Mouse (Mus musculus): ENCODE measurements around the gene Psmc3ip.
"Not testable (repeated sequence)": the region's sequence is repeated elsewhere in the genome, so short reads cannot be mapped to it uniquely, and the experiment has no call there.

Psmc3ip gene

GRCm38 (mm10) chr11:101095314-101096024 lies at the start of gene Psmc3ip:
Psmc3ip (minus strand) TSS chr11:101095436.
- in situ Hi-C loops (cut with MboI; ENCODE audit: low pct_unique_long_range_greater_than_20kb in 1 of 2, low sequenced_read_pairs in 2 of 2, unreplicated experiment in 1 of 2) = no loop called here

GRCm38 (mm10) chr11:101143338-101144225 lies 48.3 kb upstream of the Psmc3ip start:
- in situ Hi-C loops (cut with MboI; ENCODE audit: low pct_unique_long_range_greater_than_20kb in 1 of 2, low sequenced_read_pairs in 2 of 2, unreplicated experiment in 1 of 2) = no loop called here

GRCm38 (mm10) chr11:101142215-101142967 lies 47.2 kb upstream of the Psmc3ip start:
- in situ Hi-C loops (cut with MboI; ENCODE audit: low pct_unique_long_range_greater_than_20kb in 1 of 2, low sequenced_read_pairs in 2 of 2, unreplicated experiment in 1 of 2) = no loop called here

GRCm38 (mm10) chr11:101141088-101141487 lies 45.9 kb upstream of the Psmc3ip start:
- in situ Hi-C loops (cut with MboI; ENCODE audit: low pct_unique_long_range_greater_than_20kb in 1 of 2, low sequenced_read_pairs in 2 of 2, unreplicated experiment in 1 of 2) = no loop called here

GRCm38 (mm10) chr11:101140164-101140819 lies 45.1 kb upstream of the Psmc3ip start:
- in situ Hi-C loops (cut with MboI; ENCODE audit: low pct_unique_long_range_greater_than_20kb in 1 of 2, low sequenced_read_pairs in 2 of 2, unreplicated experiment in 1 of 2) = no loop called here

GRCm38 (mm10) chr11:101138536-101139181 lies 43.4 kb upstream of the Psmc3ip start:
- in situ Hi-C loops (cut with MboI; ENCODE audit: low pct_unique_long_range_greater_than_20kb in 1 of 2, low sequenced_read_pairs in 2 of 2, unreplicated experiment in 1 of 2) = loop anchor here (5.0 to 10.0 kb wide), 2 partner anchors 39 to 46 kb away; partner anchors contain the start of gene Ccr10 (in 1 of the 2)

GRCm38 (mm10) chr11:101137000-101137399 lies 41.8 kb upstream of the Psmc3ip start:
- in situ Hi-C loops (cut with MboI; ENCODE audit: low pct_unique_long_range_greater_than_20kb in 1 of 2, low sequenced_read_pairs in 2 of 2, unreplicated experiment in 1 of 2) = loop anchor here (5.0 to 10.0 kb wide), 2 partner anchors 40 to 48 kb away; partner anchors contain the start of gene Ccr10 (in 1 of the 2)

GRCm38 (mm10) chr11:101134217-101134865 lies 39.1 kb upstream of the Psmc3ip start:
- in situ Hi-C loops (cut with MboI; ENCODE audit: low pct_unique_long_range_greater_than_20kb in 1 of 2, low sequenced_read_pairs in 2 of 2, unreplicated experiment in 1 of 2) = loop anchor here in 1 of 2 experiments (10.0 kb wide), 1 partner anchor 50 kb away; no protein-coding TSS in a partner anchor

- in situ Hi-C loops (cut with MboI; ENCODE audit: low pct_unique_long_range_greater_than_20kb in 1 of 2, low sequenced_read_pairs in 2 of 2, unreplicated experiment in 1 of 2) = loop anchor here in 1 of 2 experiments (10.0 kb wide), 1 partner anchor 52 kb away; no protein-coding TSS in a partner anchor
These were observed 37.8 kb upstream of the Psmc3ip start for GRCm38 (mm10) chr11:101133037-101133436.

GRCm38 (mm10) chr11:101131701-101132100 lies 36.5 kb upstream of the Psmc3ip start:
- in situ Hi-C loops (cut with MboI; ENCODE audit: low pct_unique_long_range_greater_than_20kb in 1 of 2, low sequenced_read_pairs in 2 of 2, unreplicated experiment in 1 of 2) = loop anchor here in 1 of 2 experiments (10.0 kb wide), 1 partner anchor 53 kb away; no protein-coding TSS in a partner anchor

GRCm38 (mm10) chr11:101131187-101131586 lies 36.0 kb upstream of the Psmc3ip start:
- in situ Hi-C loops (cut with MboI; ENCODE audit: low pct_unique_long_range_greater_than_20kb in 1 of 2, low sequenced_read_pairs in 2 of 2, unreplicated experiment in 1 of 2) = loop anchor here in 1 of 2 experiments (10.0 kb wide), 1 partner anchor 54 kb away; no protein-coding TSS in a partner anchor

GRCm38 (mm10) chr11:101130056-101130756 lies 35.0 kb upstream of the Psmc3ip start:
- in situ Hi-C loops (cut with MboI; ENCODE audit: low pct_unique_long_range_greater_than_20kb in 1 of 2, low sequenced_read_pairs in 2 of 2, unreplicated experiment in 1 of 2) = loop anchor here in 1 of 2 experiments (10.0 kb wide), 1 partner anchor 55 kb away; no protein-coding TSS in a partner anchor

- in situ Hi-C loops (cut with MboI; ENCODE audit: low pct_unique_long_range_greater_than_20kb in 1 of 2, low sequenced_read_pairs in 2 of 2, unreplicated experiment in 1 of 2) = no loop called here
These were observed 33.9 kb upstream of the Psmc3ip start for GRCm38 (mm10) chr11:101128996-101129577.

- in situ Hi-C loops (cut with MboI; ENCODE audit: low pct_unique_long_range_greater_than_20kb in 1 of 2, low sequenced_read_pairs in 2 of 2, unreplicated experiment in 1 of 2) = no loop called here
These were observed 31.8 kb upstream of the Psmc3ip start for GRCm38 (mm10) chr11:101127075-101127474.

- in situ Hi-C loops (cut with MboI; ENCODE audit: low pct_unique_long_range_greater_than_20kb in 1 of 2, low sequenced_read_pairs in 2 of 2, unreplicated experiment in 1 of 2) = not testable (repeated sequence)
These were observed 29.8 kb upstream of the Psmc3ip start for GRCm38 (mm10) chr11:101125008-101125407.

GRCm38 (mm10) chr11:101124494-101124893 lies 29.3 kb upstream of the Psmc3ip start:
- in situ Hi-C loops (cut with MboI; ENCODE audit: low pct_unique_long_range_greater_than_20kb in 1 of 2, low sequenced_read_pairs in 2 of 2, unreplicated experiment in 1 of 2) = not testable (repeated sequence)

Measured in mouse embryonic stem cell (cell line).